Mouse (Mus musculus): ENCODE results near the gene Cenpe. TPM values are rescaled to one million over a fixed set of nuclear protein-coding genes. Genes with fewer than 3 reads are reported as not detected.

Cenpe gene
- polyA plus RNA-seq, 1 experiment, result 48.3 TPM

GRCm38 (mm10) chr3:135285807-135286206, 73.5 kb downstream of the Cenpe start:
- TF ChIP-seq POLR2A (IDR thresholded peaks at IDR 0.05; ENCODE audit: borderline replicate concordance, control insufficient read depth, low read depth, low read length) (no peak), CTCF (IDR thresholded peaks at IDR 0.05; ENCODE audit: control insufficient read depth, insufficient read depth, low read length) (no peak)
- Histone ChIP-seq H3K4me1 (ENCODE audit: control insufficient read depth, insufficient read depth, low read length) (no peaks in the 10 kb centered on the region), H3K4me3 (replicated peaks; ENCODE audit: control insufficient read depth, low read depth, low read length) (no peak overlapping the region), H3K27ac (ENCODE audit: control insufficient read depth, insufficient read depth, low read depth, low read length, poor library complexity) (no peak overlapping the region)
- 72% methylated on average over 3 of the region's 3 CpGs for WGBS

- 85% methylated on average over 8 of the region's 8 CpGs for WGBS
- H3K4me1 ChIP-seq (ENCODE audit: control insufficient read depth, insufficient read depth, low read length), result no peaks in the 10 kb centered on the region
- TF ChIP-seq POLR2A (IDR thresholded peaks at IDR 0.05; ENCODE audit: borderline replicate concordance, control insufficient read depth, low read depth, low read length) (no peak), CTCF (IDR thresholded peaks at IDR 0.05; ENCODE audit: control insufficient read depth, insufficient read depth, low read length) (no peak)
- H3K27ac ChIP-seq (ENCODE audit: control insufficient read depth, insufficient read depth, low read depth, low read length, poor library complexity), result no peak overlapping the region
- H3K4me3 ChIP-seq (replicated peaks; ENCODE audit: control insufficient read depth, low read depth, low read length), result no peak overlapping the region
These were observed 75.9 kb downstream of the Cenpe start for GRCm38 (mm10) chr3:135288138-135288750.

- WGBS, result 95% methylated on average over 1 of the region's 1 CpGs
- H3K4me1 ChIP-seq (ENCODE audit: control insufficient read depth, insufficient read depth, low read length), result no peaks in the 10 kb centered on the region
- H3K27ac ChIP-seq (ENCODE audit: control insufficient read depth, insufficient read depth, low read depth, low read length, poor library complexity), result no peak overlapping the region
- H3K4me3 ChIP-seq (replicated peaks; ENCODE audit: control insufficient read depth, low read depth, low read length), result no peak overlapping the region
- TF ChIP-seq CTCF (IDR thresholded peaks at IDR 0.05; ENCODE audit: control insufficient read depth, insufficient read depth, low read length) (no peak), POLR2A (IDR thresholded peaks at IDR 0.05; ENCODE audit: borderline replicate concordance, control insufficient read depth, low read depth, low read length) (no peak)
These were observed 76.8 kb downstream of the Cenpe start for GRCm38 (mm10) chr3:135289148-135289547.

- Histone ChIP-seq H3K4me1 (ENCODE audit: control insufficient read depth, insufficient read depth, low read length) (no peaks in the 10 kb centered on the region), H3K4me3 (replicated peaks; ENCODE audit: control insufficient read depth, low read depth, low read length) (no peak overlapping the region), H3K27ac (ENCODE audit: control insufficient read depth, insufficient read depth, low read depth, low read length, poor library complexity) (no peak overlapping the region)
- no peak for TF ChIP-seq POLR2A (IDR thresholded peaks at IDR 0.05; ENCODE audit: borderline replicate concordance, control insufficient read depth, low read depth, low read length)
- TF ChIP-seq CTCF (IDR thresholded peaks at IDR 0.05; ENCODE audit: control insufficient read depth, insufficient read depth, low read length), result 0 out of 2 replicates have a peak, but pooled peaks have one; percentile 15
- 99% methylated on average over 7 of the region's 7 CpGs for WGBS
These were observed 78.0 kb downstream of the Cenpe start for GRCm38 (mm10) chr3:135290249-135290894.

GRCm38 (mm10) chr3:135293703-135294102, 81.4 kb downstream of the Cenpe start:
- H3K27ac ChIP-seq (ENCODE audit: control insufficient read depth, insufficient read depth, low read depth, low read length, poor library complexity), result no peak overlapping the region
- TF ChIP-seq CTCF (IDR thresholded peaks at IDR 0.05; ENCODE audit: control insufficient read depth, insufficient read depth, low read length) (no peak), POLR2A (IDR thresholded peaks at IDR 0.05; ENCODE audit: borderline replicate concordance, control insufficient read depth, low read depth, low read length) (no peak)
- WGBS, result 79% methylated on average over 7 of the region's 7 CpGs
- no peak overlapping the region for H3K4me3 ChIP-seq (replicated peaks; ENCODE audit: control insufficient read depth, low read depth, low read length)
- H3K4me1 ChIP-seq (ENCODE audit: control insufficient read depth, insufficient read depth, low read length), result no peaks in the 10 kb centered on the region

GRCm38 (mm10) chr3:135295559-135295958, 83.2 kb downstream of the Cenpe start:
- H3K27ac ChIP-seq (ENCODE audit: control insufficient read depth, insufficient read depth, low read depth, low read length, poor library complexity), result no peak overlapping the region
- 80% methylated on average over 1 of the region's 1 CpGs for WGBS
- H3K4me1 ChIP-seq (ENCODE audit: control insufficient read depth, insufficient read depth, low read length), result no peaks in the 10 kb centered on the region
- TF ChIP-seq POLR2A (IDR thresholded peaks at IDR 0.05; ENCODE audit: borderline replicate concordance, control insufficient read depth, low read depth, low read length), result no peak
- TF ChIP-seq CTCF (IDR thresholded peaks at IDR 0.05; ENCODE audit: control insufficient read depth, insufficient read depth, low read length), result no peak
- no peak overlapping the region for H3K4me3 ChIP-seq (replicated peaks; ENCODE audit: control insufficient read depth, low read depth, low read length)

GRCm38 (mm10) chr3:135298560-135298959, 86.2 kb downstream of the Cenpe start:
- no peaks in the 10 kb centered on the region for H3K4me1 ChIP-seq (ENCODE audit: control insufficient read depth, insufficient read depth, low read length)
- no peak for TF ChIP-seq CTCF (IDR thresholded peaks at IDR 0.05; ENCODE audit: control insufficient read depth, insufficient read depth, low read length)
- no peak for TF ChIP-seq POLR2A (IDR thresholded peaks at IDR 0.05; ENCODE audit: borderline replicate concordance, control insufficient read depth, low read depth, low read length)
- H3K27ac ChIP-seq (ENCODE audit: control insufficient read depth, insufficient read depth, low read depth, low read length, poor library complexity), result no peak overlapping the region
- 37% methylated on average over 3 of the region's 3 CpGs for WGBS
- no peak overlapping the region for H3K4me3 ChIP-seq (replicated peaks; ENCODE audit: control insufficient read depth, low read depth, low read length)

GRCm38 (mm10) chr3:135300081-135300480, 87.7 kb downstream of the Cenpe start:
- Histone ChIP-seq H3K4me3 (replicated peaks; ENCODE audit: control insufficient read depth, low read depth, low read length) (no peak overlapping the region), H3K4me1 (ENCODE audit: control insufficient read depth, insufficient read depth, low read length) (no peaks in the 10 kb centered on the region), H3K27ac (ENCODE audit: control insufficient read depth, insufficient read depth, low read depth, low read length, poor library complexity) (no peak overlapping the region)
- TF ChIP-seq POLR2A (IDR thresholded peaks at IDR 0.05; ENCODE audit: borderline replicate concordance, control insufficient read depth, low read depth, low read length), result no peak
- no peak for TF ChIP-seq CTCF (IDR thresholded peaks at IDR 0.05; ENCODE audit: control insufficient read depth, insufficient read depth, low read length)
- 64% methylated on average over 6 of the region's 6 CpGs for WGBS
